Mouse (Mus musculus): ENCODE measurements around the gene Mblac2.

DNA sequence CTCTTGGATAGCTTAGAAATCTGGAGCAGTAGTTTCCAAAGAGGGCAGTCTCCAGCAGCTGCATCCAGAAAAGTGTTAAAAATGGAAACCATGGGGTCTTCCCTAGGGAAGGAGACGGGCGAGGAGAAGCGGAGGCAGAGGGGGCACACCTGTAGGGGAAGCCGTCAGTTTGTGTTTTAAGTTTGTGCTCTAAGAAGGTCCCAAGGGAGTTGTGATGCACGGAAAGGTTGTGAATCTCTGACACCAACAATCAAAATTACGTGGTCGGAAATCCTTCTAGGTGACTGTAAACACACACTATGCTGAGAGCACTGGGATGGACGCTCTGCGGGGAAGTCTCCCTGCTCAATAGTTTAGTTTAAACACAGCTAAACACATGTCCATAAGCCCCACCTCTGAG lies 7.5 kb upstream of the Mblac2 start:
- TF ChIP-seq POLR2AphosphoS2 (IDR thresholded peaks at IDR 0.05; ENCODE audit: low read depth, low read length) (no peak), EP300 (IDR thresholded peaks at IDR 0.05; ENCODE audit: low read length) (no peak)
